Mouse (Mus musculus) ES-E14 (cell line): Measurements from ENCODE around the gene Cd34.

Experiments used
- HCFC1 ChIP-seq: IDR thresholded peaks from 2 replicates; pipeline ENCODE4 v1.6.1; 2012; ENCODE audit warnings: low read length, inconsistent platforms, borderline replicate concordance; ENCODE audit not compliant: insufficient read depth
- ZC3H11A ChIP-seq: IDR thresholded peaks from 2 replicates; pipeline ENCODE4 v1.6.1; 2012; ENCODE audit warnings: low read depth, mild to moderate bottlenecking, inconsistent platforms, low read length, borderline replicate concordance

- TF ChIP-seq ZC3H11A (no peak), HCFC1 (0 out of 2 replicates have a peak, but pooled peaks have one; percentile 5)
Observed at GRCm38 (mm10) chr1:194976517-194977370, 38.1 kb downstream of the Cd34 start.
